Mouse (Mus musculus): ENCODE results near the gene Ash1l.
A peak's percentile ranks its signal among the peaks of the same experiment; 100 is the strongest.

The Ash1l gene

DNA sequence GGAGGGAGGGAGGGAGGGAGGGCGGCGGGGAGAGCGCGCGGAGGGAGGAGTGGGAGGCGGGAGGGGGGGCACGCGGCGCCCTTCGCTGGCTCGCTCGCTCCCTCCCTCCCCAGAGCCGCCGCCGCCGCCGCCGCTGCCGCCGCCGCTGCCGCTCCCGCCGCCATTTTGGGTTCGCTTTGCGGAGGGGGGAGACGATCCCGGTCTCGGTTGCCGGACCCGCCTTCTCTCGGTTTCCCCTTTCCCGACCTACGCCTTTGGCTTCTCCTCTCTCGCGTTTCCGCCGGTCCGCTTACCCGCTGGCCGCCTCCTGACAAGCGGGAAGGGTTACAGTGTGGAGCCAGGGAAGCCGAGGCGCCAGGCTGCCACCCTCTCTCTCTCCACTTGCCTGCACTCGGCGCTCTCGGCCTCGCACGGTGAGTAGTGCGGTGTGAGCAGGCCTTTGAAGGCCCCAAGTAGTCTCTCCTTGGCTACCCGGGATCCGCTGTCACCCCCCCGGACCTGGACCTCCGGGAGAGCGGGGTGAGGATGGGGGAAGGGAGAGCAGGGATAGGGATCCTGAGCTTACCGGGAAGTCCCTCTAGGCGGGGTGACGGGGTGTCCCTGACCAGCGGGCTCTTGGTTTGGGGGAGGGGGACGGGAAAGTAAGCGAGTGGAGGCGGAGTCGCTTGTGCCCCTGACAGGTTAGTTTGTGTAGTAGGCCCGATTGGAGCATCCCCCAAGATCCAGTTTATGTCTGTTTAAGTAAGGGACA lies at the start of gene Ash1l, which contains the start of gene Dap3:
Gene Ash1l, plus strand, starts transcription at position 47 of the 751 bp plus-strand sequence.
Gene Dap3, minus strand, starts transcription at position 606 of the 751 bp plus-strand sequence.
- DNase-seq (ENCODE audit: low spot score in 2 of 2), result peak; percentile 74 to 75

DNA sequence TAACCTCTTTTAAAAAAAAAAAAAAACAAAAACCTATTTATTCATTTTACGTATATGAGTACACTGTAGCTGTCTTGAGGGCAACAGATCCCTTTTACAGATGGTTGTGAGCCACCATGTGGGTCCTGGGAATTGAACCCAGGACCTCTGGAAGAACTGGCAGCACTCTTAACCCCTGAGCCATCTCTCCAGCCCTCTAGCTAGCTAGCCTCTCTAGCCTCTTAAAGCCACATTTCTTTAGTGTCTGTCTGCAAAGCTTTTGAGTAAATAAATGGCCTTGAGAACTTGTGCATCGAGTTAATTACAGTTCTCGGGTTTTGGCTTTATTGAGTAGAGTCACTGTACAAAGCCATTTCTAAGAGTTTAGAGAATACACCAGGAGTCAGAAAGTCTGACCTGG lies 45.6 kb upstream of the Ash1l start:
- no peak for DNase-seq (ENCODE audit: low spot score in 2 of 2)

DNA sequence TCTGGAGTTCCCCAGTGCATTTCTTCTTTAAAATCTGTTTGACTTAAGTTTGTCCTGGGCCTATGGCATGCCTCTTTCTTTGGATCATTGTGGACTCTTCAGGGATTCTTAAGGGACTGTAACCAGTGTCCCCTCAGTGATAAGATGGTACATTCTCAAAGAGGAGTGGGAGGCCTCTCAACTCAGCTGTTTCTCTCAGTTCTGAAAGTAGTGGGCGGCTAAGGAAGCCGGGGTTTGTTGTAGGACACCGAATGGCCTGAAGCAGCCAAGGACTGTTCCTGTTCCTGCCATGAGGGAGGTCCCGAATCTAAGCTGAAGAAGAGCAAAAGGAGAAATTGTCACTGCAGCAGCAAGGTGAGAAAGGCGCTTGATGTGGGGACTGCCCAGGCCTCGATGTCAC lies 45.2 kb upstream of the Ash1l start:
- no peak for DNase-seq (ENCODE audit: low spot score in 2 of 2)

DNA sequence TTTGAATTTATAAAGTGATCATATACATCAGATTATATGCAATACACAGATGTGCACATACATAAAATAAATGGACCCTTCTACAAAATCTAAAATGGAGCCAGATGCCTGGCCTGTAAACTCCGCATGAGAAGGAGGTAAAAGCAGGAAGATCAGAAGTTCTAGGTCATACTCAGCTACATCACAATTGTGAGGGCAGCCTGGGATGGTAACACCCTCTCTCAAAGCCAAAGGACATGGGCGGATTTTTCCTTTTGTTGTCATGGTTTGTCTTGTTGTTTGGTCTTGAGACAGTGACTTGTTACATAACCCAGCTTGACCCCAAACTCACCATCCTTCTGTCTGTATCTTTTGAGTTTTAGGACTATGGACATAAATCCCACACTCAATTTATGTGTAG lies 44.7 kb upstream of the Ash1l start:
- no peak for DNase-seq (ENCODE audit: low spot score in 2 of 2)

DNA sequence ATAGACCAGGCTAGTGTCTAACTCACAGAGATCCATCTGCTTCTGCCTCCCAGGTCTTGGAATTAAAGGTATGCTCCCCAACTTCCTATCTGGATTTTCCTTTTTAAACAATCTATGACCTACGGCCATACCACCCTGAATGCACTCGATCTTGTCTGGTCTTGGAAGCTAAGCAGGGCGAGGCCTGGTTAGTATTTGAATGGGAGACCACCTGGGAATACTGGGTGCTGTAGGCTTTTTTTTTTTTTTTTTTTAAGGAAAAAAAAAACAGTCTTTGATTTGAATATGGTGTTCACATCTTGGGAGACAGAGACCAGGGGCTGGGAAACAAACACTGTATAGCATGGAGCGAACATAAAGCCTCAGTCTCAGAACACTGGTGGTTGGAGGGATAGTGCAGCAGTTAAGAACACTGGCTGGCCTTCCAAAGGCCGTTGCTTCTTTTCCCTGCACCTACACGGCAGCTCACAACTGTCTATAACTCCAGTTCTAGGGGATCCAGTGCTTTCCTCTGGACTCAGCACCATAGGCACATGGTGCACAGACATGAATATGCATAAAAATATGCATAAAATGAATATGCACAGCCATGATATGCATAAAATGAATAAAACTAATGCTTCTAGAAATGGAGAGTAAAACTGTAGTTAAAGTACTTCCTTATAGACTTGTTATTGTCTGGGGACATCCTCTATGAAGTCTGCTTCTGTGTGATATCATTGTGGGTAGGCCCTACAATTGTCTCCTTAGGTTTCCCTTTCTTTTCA lies 43.8 kb upstream of the Ash1l start:
- DNase-seq (ENCODE audit: low spot score in 2 of 2), result no peak

DNA sequence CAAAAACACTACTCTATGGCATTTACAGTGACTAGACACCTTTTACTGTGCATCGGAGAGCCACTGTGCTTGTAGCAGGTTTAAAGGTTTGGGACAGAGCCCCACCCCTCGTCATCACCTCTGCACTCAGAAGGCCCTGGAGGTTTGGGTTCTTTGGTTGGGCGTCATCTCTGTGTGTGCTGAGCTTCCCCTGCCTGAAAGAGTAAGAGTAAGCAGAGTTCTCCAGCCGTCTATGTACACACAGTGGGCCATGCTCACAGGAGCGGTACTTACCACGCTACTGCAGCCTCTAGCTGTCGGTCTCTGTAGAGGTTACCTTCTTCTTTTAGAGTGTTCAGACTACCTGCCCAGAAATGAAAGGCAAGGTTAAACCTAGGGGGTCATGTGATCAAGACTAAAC lies 37.8 kb upstream of the Ash1l start:
- DNase-seq (ENCODE audit: low spot score in 2 of 2), result no peak

DNA sequence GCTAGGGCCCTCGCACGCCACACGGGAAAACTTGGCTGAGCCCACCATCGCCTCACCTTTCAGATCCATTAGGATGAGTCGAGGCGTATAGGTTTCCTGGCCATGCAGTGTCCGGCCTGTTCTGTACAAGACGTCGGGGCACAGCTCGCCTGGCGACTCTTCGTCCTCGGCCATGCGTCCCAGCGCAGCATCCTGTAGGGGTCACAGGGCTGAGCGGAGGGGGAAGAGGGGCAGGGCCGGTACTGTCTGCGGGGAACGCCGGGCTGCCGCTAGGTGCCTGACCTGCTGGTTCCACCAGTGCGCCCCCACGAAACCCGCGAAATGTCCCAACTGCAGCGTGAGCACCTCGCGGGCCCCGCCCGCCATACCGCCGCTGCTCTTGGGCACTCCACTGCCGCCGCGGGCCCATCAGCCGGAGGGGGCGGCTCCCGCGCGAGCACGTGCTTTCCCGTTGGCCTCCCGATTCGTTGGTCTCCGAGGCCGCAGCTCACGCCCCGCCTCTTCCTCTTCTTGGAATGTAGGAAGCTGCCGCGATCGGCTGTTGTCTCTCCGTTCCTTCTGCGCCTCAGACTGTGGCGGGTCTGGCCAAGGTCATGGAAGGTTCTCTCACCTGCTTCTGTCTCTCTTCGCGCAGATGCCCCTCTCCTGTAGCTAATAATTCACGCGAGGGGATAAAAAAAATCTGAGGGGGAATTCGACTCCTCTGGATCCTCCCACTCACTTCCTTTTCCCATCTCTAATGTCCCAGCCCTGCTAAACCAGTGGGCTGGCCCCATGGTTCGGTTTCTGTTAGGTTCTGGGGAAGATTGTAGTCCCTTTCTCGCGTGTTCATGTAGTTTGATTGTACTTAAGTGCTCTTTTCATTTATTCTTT lies 36.7 kb upstream of the Ash1l start, which contains the start of gene Msto1:
Gene Msto1, minus strand, starts transcription at position 489 of the 873 bp plus-strand sequence.
- peak; percentile 90 to 93 for DNase-seq (ENCODE audit: low spot score in 2 of 2)

DNA sequence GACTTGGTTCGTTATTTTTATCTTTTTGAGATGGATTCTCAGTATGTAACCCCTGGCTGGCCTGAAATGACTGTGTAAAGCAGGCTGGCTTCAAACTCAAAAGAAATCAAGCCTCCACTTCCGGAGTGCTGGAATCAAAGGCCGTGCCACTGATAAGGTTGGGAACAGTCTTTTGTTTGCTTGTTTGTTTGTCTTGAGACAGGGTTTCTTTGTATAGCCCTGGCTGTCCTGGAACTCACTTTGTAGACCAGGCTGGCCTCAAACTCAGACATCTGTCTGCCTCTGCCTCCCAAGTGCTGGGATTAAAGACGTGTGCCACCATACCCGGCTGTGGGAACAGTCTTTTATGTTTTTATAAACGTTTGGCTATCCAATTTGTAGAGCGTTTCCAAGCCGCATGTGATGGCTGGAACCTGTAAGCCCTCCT lies 36.0 kb upstream of the Ash1l start:
- DNase-seq (ENCODE audit: low spot score in 2 of 2), result no peak

DNA sequence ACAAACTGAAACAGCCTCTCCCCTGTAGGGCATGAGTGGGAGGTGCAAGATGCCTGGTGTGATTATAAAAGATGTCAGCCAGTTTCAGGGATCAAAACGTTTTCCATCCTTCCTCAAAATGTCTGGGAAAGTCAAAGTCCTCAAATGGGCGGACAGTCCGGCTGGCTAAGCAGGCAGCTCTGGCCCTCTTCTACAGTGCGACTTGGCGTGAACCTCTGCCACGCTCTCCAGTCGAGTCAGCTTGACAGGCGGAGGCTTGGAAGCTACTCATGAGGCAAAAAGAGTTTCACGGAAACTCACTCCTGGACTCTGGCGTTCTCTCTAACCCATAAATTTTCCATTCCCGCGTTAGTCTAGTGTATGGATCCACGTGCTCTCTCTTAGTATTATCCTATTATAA lies 31.4 kb upstream of the Ash1l start:
- DNase-seq (ENCODE audit: low spot score in 2 of 2), result no peak

DNA sequence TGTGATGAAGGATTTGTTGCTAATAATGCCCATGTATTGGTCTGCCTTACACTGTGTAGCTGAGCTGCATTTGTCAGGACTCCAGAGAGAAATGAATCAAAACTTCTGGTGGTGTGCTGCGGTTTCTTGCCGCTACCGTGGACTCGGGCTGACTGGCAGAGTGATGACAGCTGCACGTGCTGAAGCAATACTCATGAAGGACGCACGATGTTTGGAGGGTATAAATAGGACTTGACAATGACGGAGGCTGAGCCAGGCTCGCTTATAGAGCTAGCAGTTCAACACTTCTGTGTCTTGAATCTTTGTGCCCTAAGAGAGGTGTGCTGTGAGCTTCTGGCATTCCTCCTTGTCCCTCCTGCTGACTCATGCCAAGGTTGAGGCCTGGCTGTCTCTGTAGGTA lies 29.0 kb upstream of the Ash1l start:
- DNase-seq (ENCODE audit: low spot score in 2 of 2), result no peak

DNA sequence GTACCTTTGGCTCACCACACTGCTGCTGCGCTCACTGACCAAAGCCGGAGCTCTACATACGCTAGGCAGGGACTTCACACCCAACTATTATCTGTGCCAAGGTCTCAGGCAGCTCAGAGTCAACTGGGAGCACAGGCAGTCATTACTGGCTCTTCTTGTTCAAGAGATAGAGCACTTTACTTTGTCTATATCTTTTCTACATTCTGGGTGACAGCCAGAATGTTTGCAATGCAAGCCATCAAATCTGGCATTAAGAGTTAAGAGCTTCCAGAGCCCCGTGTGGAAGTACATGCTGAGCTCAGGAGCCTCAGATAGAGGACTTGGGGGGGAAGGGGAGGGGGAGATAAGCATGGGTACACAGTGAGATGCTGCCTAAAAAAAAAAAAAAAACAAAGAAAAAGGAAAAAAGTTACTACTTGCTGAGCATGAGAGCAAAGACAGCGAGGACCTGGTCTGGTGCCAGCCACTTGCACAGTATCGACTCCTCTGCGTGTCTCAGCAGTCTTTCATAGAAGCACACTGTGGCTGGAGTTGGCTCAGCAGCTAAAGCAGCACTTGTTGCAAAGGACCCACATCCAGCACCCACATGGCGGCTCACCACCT lies 26.3 kb upstream of the Ash1l start:
- DNase-seq (ENCODE audit: low spot score in 2 of 2), result no peak

DNA sequence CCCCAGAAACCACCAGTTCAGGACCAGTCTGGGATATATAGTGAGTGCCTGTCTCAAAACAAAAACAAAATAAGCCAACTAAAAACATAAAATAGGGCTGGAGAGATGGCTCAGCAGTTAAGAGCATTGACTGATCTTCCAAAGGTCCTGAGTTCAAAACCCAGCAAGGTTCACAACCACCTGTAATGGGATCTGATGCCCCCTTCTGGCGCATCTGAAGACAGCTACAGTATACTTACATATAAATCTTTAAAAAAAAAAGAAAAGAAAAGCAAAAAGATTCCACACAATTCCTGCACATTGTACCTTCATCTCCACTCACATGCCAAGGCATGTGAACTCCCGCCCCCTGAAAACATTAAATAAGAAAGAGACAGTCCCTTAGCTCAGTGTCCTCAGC lies 24.8 kb upstream of the Ash1l start:
- no peak for DNase-seq (ENCODE audit: low spot score in 2 of 2)

DNA sequence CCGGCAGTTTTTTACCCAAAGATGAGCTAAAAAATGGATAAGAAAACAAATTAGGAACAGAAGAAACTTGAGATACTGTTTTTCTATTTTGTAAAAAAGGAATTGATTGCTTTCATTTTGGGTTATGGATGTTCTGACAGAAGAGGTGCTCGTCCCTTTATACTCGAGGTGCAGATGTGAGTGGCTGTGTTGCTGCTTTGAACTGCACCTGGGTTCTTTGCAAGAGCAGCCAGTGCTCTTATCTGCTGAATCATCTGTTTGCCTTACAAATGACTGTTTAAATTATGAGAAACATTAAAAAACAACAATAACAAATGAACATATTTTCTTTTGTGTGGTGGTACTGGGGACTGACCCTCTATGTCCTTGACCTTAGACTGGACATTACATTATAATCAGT lies 20.9 kb upstream of the Ash1l start:
- DNase-seq (ENCODE audit: low spot score in 2 of 2), result no peak

DNA sequence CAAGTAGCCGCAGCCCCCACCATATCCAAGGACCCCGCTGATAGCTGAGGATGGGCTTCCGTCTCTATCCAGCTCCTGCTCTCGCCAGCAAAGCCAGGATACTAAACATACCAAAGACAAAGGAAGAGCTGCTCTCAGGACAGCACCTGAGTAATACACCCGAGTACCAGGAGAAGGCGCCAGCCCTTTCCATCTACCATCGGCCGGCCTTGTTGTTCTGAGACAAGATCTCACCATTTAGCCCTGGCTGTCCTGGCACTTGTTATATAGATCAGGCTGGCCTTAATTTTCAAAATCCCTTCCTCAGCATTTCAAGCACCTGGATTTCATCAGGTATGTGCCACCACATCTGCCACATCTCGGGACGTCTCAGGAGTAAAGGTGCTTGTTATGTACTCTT lies 11.4 kb upstream of the Ash1l start:
- no peak for DNase-seq (ENCODE audit: low spot score in 2 of 2)

DNA sequence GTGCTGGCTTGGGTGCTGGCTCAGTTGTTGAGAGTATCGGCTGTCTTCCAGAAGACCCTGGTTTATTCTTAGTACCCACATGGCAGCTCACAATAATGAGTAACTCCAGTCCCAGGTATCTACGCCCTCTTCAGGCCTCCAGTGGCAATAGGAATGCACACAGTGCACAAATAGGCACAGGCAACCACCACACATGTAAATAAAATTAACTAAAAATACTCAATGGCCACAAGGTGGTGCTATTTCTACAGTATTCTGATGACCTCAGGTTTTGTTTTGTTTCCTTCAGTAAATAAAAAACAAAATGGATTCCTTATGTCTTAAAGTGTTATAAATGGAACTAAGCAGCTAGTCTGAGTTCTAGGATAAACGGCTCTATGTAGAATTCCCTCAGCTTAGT lies 10.7 kb upstream of the Ash1l start:
- DNase-seq (ENCODE audit: low spot score in 2 of 2), result no peak

DNA sequence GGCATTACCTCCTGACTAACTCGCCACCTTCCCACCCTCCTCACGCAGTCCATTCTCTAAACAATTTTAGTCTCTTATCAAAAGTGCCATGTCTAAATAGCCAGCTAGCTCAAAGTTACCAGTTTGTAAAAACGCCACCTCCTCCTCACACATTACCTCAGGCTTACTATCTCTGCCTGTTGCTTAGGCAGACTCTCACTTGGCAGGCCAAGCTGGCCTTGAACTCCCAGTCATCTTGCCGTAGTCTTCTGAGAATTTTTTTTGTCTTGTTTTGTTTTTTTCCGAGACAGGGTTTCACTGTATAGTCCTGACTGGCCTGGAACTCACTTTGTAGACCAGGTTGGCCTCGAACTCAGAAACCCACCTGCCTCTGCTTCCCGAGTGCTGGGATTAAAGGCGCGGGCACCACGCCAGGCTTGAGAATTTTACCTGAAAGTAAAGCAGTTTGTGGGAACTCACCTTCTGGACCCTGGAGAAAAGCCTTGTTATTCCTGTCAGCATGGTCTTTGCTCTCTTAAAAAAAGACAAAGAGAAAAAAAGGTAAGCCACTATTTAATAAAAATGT lies 8.0 kb upstream of the Ash1l start:
- no peak for DNase-seq (ENCODE audit: low spot score in 2 of 2)

DNA sequence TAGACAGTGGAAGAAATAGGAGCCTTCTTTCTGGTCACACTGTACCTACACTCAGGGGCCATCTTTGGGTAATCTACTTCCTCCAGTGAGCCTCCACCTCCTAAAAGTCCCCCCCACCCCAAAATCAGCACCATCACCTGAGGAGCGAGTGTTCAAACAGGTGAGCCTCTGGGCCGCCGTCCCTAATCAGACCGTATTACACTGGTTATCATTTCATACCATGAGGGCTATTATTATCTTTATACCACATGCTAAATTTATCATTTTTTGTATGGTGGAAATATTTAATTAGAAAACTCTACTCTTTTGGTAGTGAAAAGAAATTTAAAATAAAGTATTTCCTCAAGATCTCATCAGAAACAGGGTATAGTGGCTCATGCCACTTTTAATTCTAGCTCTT lies 6.3 kb upstream of the Ash1l start:
- no peak for DNase-seq (ENCODE audit: low spot score in 2 of 2)

DNA sequence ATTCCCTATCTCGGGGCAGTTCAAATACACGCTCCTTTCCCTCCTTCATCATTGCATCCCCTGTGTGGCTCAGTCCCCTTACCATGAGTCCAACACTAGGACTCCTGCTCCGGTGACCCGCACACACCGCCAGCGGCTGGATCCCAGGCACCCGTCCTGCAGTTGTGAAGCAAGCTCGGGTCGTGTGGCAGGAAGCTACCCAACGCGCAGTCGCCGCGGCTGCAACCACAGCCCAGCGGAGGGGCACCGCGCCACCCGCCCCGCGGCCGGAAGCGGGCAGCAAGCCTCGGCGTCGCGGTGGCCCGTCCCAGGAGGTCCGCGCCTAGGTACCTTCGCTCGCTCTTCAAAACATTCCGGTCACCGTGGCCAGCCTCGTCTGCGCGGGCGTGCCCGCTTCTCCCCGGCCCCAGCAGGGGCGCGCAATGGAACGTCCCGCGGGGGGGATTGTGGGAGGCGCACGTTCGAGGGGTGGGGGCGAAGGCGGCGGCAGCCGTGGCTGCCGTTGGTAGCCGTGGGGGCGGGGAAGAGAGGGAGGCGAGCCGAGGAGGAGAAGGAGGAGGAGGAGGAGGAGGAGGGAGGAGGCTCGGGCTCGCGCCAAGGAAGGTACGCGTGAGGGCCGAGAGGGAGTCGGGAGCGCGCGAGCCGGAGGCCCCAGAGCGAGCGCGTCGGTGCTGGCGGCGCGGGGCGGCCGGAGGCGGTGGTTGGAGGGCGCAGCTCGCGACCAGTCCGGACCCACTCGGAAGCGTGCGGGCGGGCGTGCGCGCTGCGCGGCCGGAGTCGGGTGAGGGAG lies 441 bp upstream of the Ash1l start:
- peak; percentile 82 for DNase-seq (ENCODE audit: low spot score in 2 of 2)

DNA sequence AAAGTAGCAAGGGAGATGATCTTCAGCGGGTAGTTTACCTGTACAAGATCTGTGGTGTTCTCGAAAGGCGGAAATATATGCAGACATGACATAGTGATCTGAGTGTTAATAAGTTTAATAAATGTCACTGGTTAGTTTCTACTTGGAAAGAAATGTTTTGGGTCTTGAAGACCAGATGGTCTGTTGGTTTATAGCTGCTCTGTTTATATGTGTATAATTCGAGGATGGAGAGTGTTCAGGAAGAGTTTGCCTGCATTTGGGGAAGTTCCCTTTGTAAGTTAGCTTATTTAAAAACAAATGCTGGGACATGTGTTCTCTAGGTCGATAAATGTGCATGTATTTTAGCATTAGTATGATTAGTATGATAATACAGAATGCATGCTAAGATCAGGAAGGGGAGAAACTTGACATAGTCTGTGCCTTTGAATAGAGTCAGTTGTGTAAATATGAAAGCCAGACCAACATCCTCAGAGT lies 942 bp downstream of the Ash1l start:
- DNase-seq (ENCODE audit: low spot score in 2 of 2), result no peak

DNA sequence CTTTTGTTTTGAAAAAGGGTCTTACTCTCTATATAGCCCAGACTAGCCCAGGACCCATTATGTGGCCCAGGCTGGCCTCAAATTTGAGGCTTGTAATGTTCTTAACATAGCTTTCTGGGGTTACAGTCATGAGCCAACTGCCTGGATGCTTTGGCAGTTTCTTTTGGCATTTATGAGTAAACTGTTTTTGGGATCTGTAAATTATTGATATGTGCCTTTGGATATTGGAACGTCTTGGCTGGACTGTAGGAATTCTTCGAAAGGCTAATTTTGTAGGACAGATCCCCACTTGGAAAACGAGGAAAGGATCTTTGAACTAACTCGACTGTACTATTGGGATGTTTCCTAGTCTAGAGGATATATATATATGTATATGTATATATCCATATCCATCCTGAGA lies 2.8 kb downstream of the Ash1l start:
- no peak for DNase-seq (ENCODE audit: low spot score in 2 of 2)

Data from frontal cortex, postnatal 36 days (tissue).